Comparison of ENCODE assay signal across 18 mouse cellular contexts in genomic region chr8:45661605-45662004, GRCm38 (mm10).
DNase-seq lines count a peak whose midpoint lies in the region; ATAC-seq and TF ChIP-seq lines count a peak whose summit lies in the region.
"Had no signal": no experiment of that assay in that cellular context is flagged by ENCODE, and none has a peak within 500 bp of the region (broad histone marks: within the 10 kb centered on the region; RNA-seq: fewer than 3 reads in every experiment).

No protein-coding gene starts in this region.

- peaks cover 40% of the 10 kb centered on the region for H3K4me1 ChIP-seq in heart, embryonic 10.5 days
- peaks cover 22% of the 10 kb centered on the region for H3K4me1 ChIP-seq in heart, postnatal 0 days (ENCODE audit: control insufficient read depth, insufficient read depth)
- H3K4me1 ChIP-seq in embryonic facial prominence, embryonic 14.5 days (ENCODE audit: control insufficient read depth, insufficient read depth, low read length) = peaks cover 5% of the 10 kb centered on the region; the same call in 1 of the 2 replicates
- H3K4me1 ChIP-seq in limb, embryonic 13.5 days = peaks cover 52% of the 10 kb centered on the region

- no peak for DNase-seq in heart, embryonic 10.5 days (ENCODE audit: low spot score)
- no peak for DNase-seq in heart, postnatal 25 days (ENCODE audit: low spot score)
- no peak for DNase-seq in heart, postnatal 0 days (ENCODE audit: low spot score)
- DNase-seq in heart, adult 11 months = no peak
- peak; percentile 50 for DNase-seq in embryonic facial prominence, embryonic 14.5 days (ENCODE audit: low spot score)
- DNase-seq in urinary bladder, adult 2 months (ENCODE audit: low spot score) = no peak
- no peak for DNase-seq in frontal cortex, postnatal 14 days (ENCODE audit: low spot score in 2 of 2)
- DNase-seq: cerebellum, adult 18-20 months; cerebellum, postnatal 25 days; kidney, adult 18-20 months; left cerebral cortex, postnatal 4 days; right cerebral cortex, postnatal 14 days; thymus, postnatal 4 days had no signal

- H3K4me3 ChIP-seq in heart, embryonic 10.5 days = peak overlapping the region; percentile 65
- peak overlapping the region; percentile 69 for H3K4me3 ChIP-seq in heart, postnatal 0 days (ENCODE audit: low read depth, low read length)
- no peak overlapping the region for H3K4me3 ChIP-seq in embryonic facial prominence, embryonic 14.5 days (ENCODE audit: low read depth, low read length)
- H3K4me3 ChIP-seq in limb, embryonic 13.5 days = no peak overlapping the region
- H3K4me3 ChIP-seq: hindbrain, embryonic 10.5 days; midbrain, embryonic 13.5 days; neural tube, embryonic 15.5 days had no signal

- peak overlapping the region; percentile 83 for H3K9ac ChIP-seq in heart, postnatal 0 days (replicated peaks; ENCODE audit: low read depth, low read length)
- no peak overlapping the region for H3K9ac ChIP-seq in embryonic facial prominence, embryonic 14.5 days (ENCODE audit: low read depth, low read length)
- H3K9ac ChIP-seq in limb, embryonic 13.5 days = no peak overlapping the region
- H3K9ac ChIP-seq: liver, embryonic 14.5 days; midbrain, embryonic 13.5 days; neural tube, embryonic 15.5 days had no signal

- ATAC-seq in heart, postnatal 0 days (ENCODE audit: insufficient read depth, low read depth) = no peak
- ATAC-seq in embryonic facial prominence, embryonic 14.5 days (ENCODE audit: low read depth) = no peak
- ATAC-seq in limb, embryonic 13.5 days (ENCODE audit: low FRiP score, low read depth) = 0 out of 2 replicates have a peak, but pooled peaks have one; percentile 20
- ATAC-seq: midbrain, embryonic 13.5 days had no signal

- 57% methylated on average over 4 of the region's 4 CpGs for WGBS in heart, embryonic 10.5 days
- 24% methylated on average over 4 of the region's 4 CpGs for WGBS in heart, postnatal 0 days
- WGBS in embryonic facial prominence, embryonic 14.5 days = 33% methylated on average over 4 of the region's 4 CpGs
- 38% methylated on average over 4 of the region's 4 CpGs for WGBS in limb, embryonic 13.5 days

- no peaks in the 10 kb centered on the region for H3K9me3 ChIP-seq in heart, embryonic 10.5 days
- no peaks in the 10 kb centered on the region for H3K9me3 ChIP-seq in heart, postnatal 0 days (replicated peaks; ENCODE audit: control insufficient read depth, low read length)
- no peaks in the 10 kb centered on the region for H3K9me3 ChIP-seq in embryonic facial prominence, embryonic 14.5 days (ENCODE audit: control insufficient read depth, low read length)
- H3K9me3 ChIP-seq in limb, embryonic 13.5 days = no peaks in the 10 kb centered on the region
- H3K9me3 ChIP-seq: hindbrain, embryonic 10.5 days; midbrain, embryonic 13.5 days; neural tube, embryonic 15.5 days had no signal

- peak overlapping the region; percentile 90; the same call in 1 of the 2 replicates for H3K27ac ChIP-seq in heart, embryonic 10.5 days
- H3K27ac ChIP-seq in heart, postnatal 0 days (ENCODE audit: low read depth) = peak overlapping the region; percentile 84
- H3K27ac ChIP-seq in embryonic facial prominence, embryonic 14.5 days (replicated peaks; ENCODE audit: low read depth, low read length) = peak overlapping the region; percentile 33; the same call in 1 of the 2 replicates
- H3K27ac ChIP-seq in limb, embryonic 13.5 days = 0 out of 2 replicates have a peak overlapping the region, but pooled peaks have one; percentile 28
- H3K27ac ChIP-seq: hindbrain, embryonic 10.5 days; liver, embryonic 14.5 days; midbrain, embryonic 13.5 days; neural tube, embryonic 15.5 days had no signal

- H3K27me3 ChIP-seq in heart, embryonic 10.5 days (ENCODE audit: insufficient read depth, poor library complexity, severe bottlenecking) = no peaks in the 10 kb centered on the region
- no peaks in the 10 kb centered on the region for H3K27me3 ChIP-seq in heart, postnatal 0 days (ENCODE audit: control insufficient read depth, insufficient read depth, low read length)
- no peaks in the 10 kb centered on the region for H3K27me3 ChIP-seq in embryonic facial prominence, embryonic 14.5 days (replicated peaks; ENCODE audit: control insufficient read depth, insufficient read depth, low read length)
- H3K27me3 ChIP-seq in limb, embryonic 13.5 days = no peaks in the 10 kb centered on the region
- H3K27me3 ChIP-seq: midbrain, embryonic 13.5 days; neural tube, embryonic 15.5 days had no signal

- no peak for TF ChIP-seq EP300 in heart, postnatal 0 days (IDR thresholded peaks at IDR 0.05; ENCODE audit: low read depth)

- no peak for TF ChIP-seq CTCF in heart, postnatal 0 days (IDR thresholded peaks at IDR 0.05; ENCODE audit: low read depth)

- 0 out of 2 replicates have a peak, but pooled peaks cover 12% of the 10 kb centered on the region for H3K36me3 ChIP-seq in heart, embryonic 10.5 days
- H3K36me3 ChIP-seq in heart, postnatal 0 days (replicated peaks; ENCODE audit: control insufficient read depth, insufficient read depth, low read length) = peaks cover 4% of the 10 kb centered on the region; the same call in 1 of the 2 replicates
- H3K36me3 ChIP-seq in embryonic facial prominence, embryonic 14.5 days (ENCODE audit: control insufficient read depth, insufficient read depth, low read length) = no peaks in the 10 kb centered on the region
- H3K36me3 ChIP-seq in limb, embryonic 13.5 days = no peaks in the 10 kb centered on the region
- H3K36me3 ChIP-seq: neural tube, embryonic 15.5 days had no signal

- H3K4me2 ChIP-seq in heart, postnatal 0 days (ENCODE audit: low read depth, low read length) = peak overlapping the region; percentile 68
- H3K4me2 ChIP-seq in embryonic facial prominence, embryonic 14.5 days (ENCODE audit: low read depth, low read length) = peak overlapping the region; percentile 10; the same call in 1 of the 2 replicates
- peak overlapping the region; percentile 46 for H3K4me2 ChIP-seq in limb, embryonic 13.5 days (replicated peaks)
- H3K4me2 ChIP-seq: midbrain, embryonic 13.5 days; neural tube, embryonic 15.5 days had no signal

- intact Hi-C loops in heart, postnatal 25 days (cut with DNase I) = loop anchor here (5.0 kb wide), 2 partner anchors 54 to 61 kb away; no protein-coding TSS in a partner anchor

Comparison
In these comparisons a context has a peak if more than half of its experiments do, and no peak if none do; other contexts are left out.
1. H3K27ac ChIP-seq: peak in every context shown above with its lines; median percentile 90 in heart, embryonic 10.5 days; 84 in heart, postnatal 0 days; 33 in embryonic facial prominence, embryonic 14.5 days; 28 in limb, embryonic 13.5 days.
2. H3K4me3 ChIP-seq: peak in heart, embryonic 10.5 days (single experiment) and heart, postnatal 0 days (single experiment); none in embryonic facial prominence, embryonic 14.5 days (single experiment) and limb, embryonic 13.5 days (single experiment).
3. H3K4me2 ChIP-seq: peak in every context shown above with its lines; median percentile 68 in heart, postnatal 0 days; 46 in limb, embryonic 13.5 days; 10 in embryonic facial prominence, embryonic 14.5 days.